Mouse (Mus musculus): Measurements from ENCODE around the gene Nphp3.
A peak's percentile ranks its signal among the peaks of the same experiment; 100 is the strongest.

The Nphp3 gene

GRCm38 (mm10) chr9:104001921-104002859 lies at the start of gene Nphp3:
TSS of gene Nphp3 (plus strand) at chr9:104002544.
- peak; percentile 98 to 99 for DNase-seq (ENCODE audit: low spot score in 2 of 2)

GRCm38 (mm10) chr9:103958722-103959121 lies 43.6 kb upstream of the Nphp3 start:
- no peak for DNase-seq (ENCODE audit: low spot score in 2 of 2)

GRCm38 (mm10) chr9:103959989-103960388 lies 42.4 kb upstream of the Nphp3 start:
- DNase-seq (ENCODE audit: low spot score in 2 of 2), result peak in 1 of 2 experiments; percentile 14

DNA sequence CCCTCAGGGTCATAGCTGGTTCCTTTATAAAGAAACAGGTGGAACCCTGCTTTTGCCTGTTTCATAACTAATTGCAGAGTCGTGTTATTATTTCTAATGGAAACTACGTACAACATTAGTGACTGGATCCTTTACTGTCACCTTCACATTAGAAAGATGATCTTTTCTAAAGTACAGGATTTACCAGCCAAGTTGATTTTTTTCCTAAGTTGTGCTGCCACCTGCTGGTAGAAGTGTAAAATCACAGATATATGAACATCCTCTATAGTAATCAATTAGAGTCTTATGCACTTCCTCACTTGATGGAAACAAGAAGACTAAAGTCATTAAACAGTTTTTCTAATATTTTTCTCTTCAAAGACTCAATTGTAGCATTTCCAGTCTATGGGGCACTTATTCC lies 5.8 kb upstream of the Nphp3 start:
- peak; percentile 17 to 26 for DNase-seq (ENCODE audit: low spot score in 2 of 2)

DNA sequence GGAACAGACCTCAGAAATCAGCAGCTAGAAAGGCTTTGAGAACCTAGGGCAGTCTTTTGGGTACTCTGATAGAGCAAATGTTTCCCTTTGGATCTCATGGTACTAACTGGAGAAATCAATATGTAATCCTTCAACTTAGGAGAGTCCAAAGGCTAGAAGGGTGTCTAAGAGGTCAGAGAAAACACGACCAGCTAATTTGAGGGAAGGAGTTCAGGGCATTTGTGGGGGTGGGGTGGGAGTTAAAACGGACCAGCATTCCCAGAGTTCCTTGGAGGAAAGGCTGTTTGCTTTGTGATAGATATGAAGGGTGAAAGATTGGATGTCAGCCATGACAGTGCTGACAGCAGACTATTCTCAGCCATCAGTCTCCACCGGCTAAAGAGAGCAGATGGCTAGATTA lies 1.7 kb upstream of the Nphp3 start:
- no peak for DNase-seq (ENCODE audit: low spot score in 2 of 2)

GRCm38 (mm10) chr9:104002913-104003330 lies 578 bp downstream of the Nphp3 start:
- peak in 1 of 2 experiments; percentile 79 for DNase-seq (ENCODE audit: low spot score in 2 of 2)

DNA sequence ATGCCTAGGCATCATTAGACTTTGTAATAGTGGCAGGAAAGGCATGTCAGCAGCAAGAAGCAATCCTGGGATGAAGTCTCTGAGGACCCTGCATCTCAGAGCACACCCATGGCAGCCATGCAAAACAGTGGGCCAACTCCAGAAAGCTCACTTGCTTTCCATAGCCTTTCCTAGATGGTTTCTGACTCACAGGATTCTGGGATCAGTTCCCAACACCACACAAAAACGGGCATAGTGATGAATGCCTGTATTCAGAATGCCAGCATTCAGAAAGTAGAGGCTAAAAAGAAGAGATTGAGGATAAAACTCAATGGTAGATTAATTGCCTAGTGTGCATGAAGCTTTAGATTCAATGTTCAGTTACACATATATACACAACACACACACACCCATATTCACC lies 12.2 kb downstream of the Nphp3 start:
- peak in 1 of 2 experiments; percentile 22 for DNase-seq (ENCODE audit: low spot score in 2 of 2)

GRCm38 (mm10) chr9:104021026-104021425 lies 18.7 kb downstream of the Nphp3 start:
- no peak for DNase-seq (ENCODE audit: low spot score in 2 of 2)

- DNase-seq (ENCODE audit: low spot score in 2 of 2), result no peak
These were observed 24.8 kb downstream of the Nphp3 start for GRCm38 (mm10) chr9:104027186-104027585.

DNA sequence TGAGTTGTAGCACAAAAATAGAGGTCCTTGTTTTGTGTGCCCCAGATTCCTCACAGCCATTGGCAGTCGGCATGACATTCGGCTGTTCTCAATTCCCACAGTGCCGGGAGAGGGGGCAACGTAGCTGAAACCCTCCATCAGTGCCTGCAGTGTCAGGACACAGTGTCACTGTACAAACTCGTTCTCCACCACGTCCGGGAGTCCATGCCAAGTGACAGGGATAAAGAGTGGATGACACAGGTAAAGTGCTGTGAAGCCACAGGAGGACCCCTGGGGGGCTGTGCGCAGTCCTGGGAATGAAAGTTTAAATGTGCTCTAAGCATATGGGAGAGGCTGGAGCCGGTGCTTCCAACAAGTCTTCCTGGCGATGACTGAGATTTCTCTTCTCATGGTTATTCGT lies 27.5 kb downstream of the Nphp3 start:
- DNase-seq (ENCODE audit: low spot score in 2 of 2), result no peak

DNA sequence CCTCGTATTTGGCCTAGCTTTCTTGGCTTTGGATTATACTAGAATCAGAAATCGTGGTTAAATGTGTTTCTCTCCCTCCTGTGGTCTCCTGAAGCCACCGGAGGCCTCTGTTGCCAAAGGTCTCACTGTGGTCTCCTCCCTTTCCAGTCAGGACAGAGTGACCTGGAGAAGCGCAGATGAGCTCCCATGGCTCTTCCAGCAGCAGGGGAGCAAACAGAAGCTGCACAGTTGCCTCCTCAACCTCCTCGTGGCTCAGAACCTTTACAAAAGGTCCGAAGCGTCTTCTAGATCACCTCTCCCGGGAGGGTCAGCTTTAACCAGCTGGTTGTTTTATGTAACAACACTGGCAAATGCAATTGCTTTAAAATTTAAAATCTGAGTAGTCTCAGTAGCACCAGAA lies 31.9 kb downstream of the Nphp3 start:
- DNase-seq (ENCODE audit: low spot score in 2 of 2), result no peak

DNA sequence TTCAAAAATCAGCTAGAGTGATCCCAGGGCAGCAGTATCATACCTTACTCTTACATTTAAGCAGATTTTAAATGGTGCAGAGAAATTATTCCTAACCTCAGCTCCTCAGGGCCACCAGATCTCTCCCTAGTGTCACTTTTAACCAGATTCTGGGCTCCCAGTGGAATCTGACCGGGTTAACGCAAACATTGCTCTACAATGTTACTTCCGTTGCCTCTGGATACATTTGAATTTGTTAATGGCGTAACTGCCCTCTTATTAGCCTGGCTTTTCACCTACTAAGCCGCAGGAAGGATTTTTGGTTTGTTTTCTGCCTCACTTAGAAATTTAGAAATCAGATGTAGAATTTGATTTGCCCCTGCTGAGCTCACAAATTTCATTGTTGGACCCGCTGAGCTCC lies 32.4 kb downstream of the Nphp3 start:
- no peak for DNase-seq (ENCODE audit: low spot score in 2 of 2)

- DNase-seq (ENCODE audit: low spot score in 2 of 2), result peak; percentile 69 to 82
These were observed 33.1 kb downstream of the Nphp3 start for GRCm38 (mm10) chr9:104035261-104036015.

- no peak for DNase-seq (ENCODE audit: low spot score in 2 of 2)
These were observed 35.9 kb downstream of the Nphp3 start for GRCm38 (mm10) chr9:104038266-104038665.

- no peak for DNase-seq (ENCODE audit: low spot score in 2 of 2)
These were observed 36.8 kb downstream of the Nphp3 start for GRCm38 (mm10) chr9:104039031-104039695.

GRCm38 (mm10) chr9:104039742-104040141 lies 37.4 kb downstream of the Nphp3 start:
- DNase-seq (ENCODE audit: low spot score in 2 of 2), result no peak

- DNase-seq (ENCODE audit: low spot score in 2 of 2), result no peak
These were observed 38.0 kb downstream of the Nphp3 start, which contains the start of gene Gm28305 for GRCm38 (mm10) chr9:104040362-104040761. TSS of gene Gm28305 (plus strand) at chr9:104040662.

GRCm38 (mm10) chr9:104043676-104044075 lies 41.3 kb downstream of the Nphp3 start:
- no peak for DNase-seq (ENCODE audit: low spot score in 2 of 2)

DNA sequence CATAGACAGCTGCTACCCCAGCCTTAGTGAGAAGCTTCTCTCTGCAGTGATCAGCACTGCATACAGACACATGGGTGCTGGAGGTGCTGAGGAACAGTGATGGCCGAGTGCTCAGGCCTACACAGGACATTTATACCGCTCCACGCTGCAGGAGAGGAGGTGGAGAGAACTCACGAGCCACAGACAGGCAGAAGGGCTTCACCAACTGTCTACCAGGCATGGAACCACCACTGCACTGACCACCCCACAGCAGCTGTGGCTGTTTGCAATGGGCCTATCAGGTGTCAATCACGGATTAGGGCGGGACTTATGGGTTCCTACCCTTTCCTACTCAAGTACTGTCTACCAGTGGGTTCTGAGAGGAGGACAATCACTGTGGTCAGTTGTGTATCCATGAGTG lies 48.7 kb downstream of the Nphp3 start:
- no peak for DNase-seq (ENCODE audit: low spot score in 2 of 2)

DNA sequence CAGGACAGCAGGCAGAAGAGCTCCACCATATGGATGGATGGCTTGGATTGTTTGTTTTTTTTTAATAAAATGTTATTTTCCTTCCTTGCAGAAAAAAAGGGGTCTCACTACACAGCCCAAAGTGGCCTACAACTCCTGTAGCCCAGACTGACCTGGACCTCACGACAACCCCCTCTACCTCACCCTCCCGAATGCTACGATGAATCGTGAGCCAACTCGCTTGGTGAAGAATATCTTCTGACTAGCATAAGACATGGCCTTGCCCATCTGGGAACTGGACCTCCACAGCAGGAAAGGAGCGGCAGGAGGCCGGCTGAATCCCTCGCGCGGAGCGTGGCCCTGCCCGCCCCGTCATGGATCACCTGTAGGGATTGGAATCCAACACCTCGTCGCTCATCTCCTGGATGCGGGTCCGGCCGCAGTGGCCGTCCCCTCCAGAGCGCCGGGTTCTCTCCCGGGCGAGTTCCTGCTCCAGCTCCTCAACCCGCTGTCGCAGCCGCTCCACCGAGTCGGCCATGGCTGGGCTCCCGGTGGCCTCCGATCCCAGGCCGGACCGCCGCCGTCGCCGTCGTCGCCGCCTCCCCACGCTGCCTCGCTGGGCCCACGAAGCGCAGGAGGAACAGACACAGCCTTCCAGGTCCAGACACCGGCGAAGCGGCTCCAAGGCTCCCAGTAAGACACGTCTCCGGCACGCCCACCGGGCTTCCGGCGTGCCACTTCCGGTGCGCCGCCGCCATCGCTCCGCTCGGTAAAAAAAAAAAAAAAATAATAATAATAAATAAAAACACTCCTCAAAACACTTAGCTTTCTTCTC lies 60.3 kb downstream of the Nphp3 start, which contains the start of gene Uba5:
Gene Uba5 (minus strand): TSS at position 705 of the 814 bp plus-strand sequence.
- no peak for DNase-seq (ENCODE audit: low spot score in 2 of 2)
